Mouse (Mus musculus) midbrain, embryonic 14.5 days (tissue): ENCODE measurements at regions not wholly inside any gene's neighbourhood (a gene's known extent, or its start where the extent isn't known, plus 50 kb on each side); places are given as distances from the start of the nearest gene placed in this dataset.
A peak's percentile ranks its signal among the peaks of the same experiment; 100 is the strongest.

Experiments
- ATAC-seq: fragments of 200-750 bp; cut with Nextera tagmentation; 2 replicates; pipeline ENCODE4 v1.8.0; 2017; ENCODE audit warnings: moderate number of reproducible peaks, moderate library complexity; ENCODE audit not compliant: low FRiP score, low TSS enrichment
- DNase-seq: peaks from one replicate; pipeline ENCODE4 v3.0.0-alpha.2; 2015
- H3K27ac ChIP-seq: fragments of 300-500 bp; sonication (generic); replicated peaks from 2 replicates; pipeline ENCODE4 v1.5.1; 2014; ENCODE audit warnings: mild to moderate bottlenecking, low read depth, low read length, moderate library complexity
- H3K27me3 ChIP-seq: fragments of 300-500 bp; sonication (generic); 2 replicates; pipeline ENCODE4 v1.6.1; 2014; ENCODE audit warnings: low read length, control low read depth, mixed read lengths; ENCODE audit not compliant: control insufficient read depth, insufficient read depth
- H3K36me3 ChIP-seq: fragments of 300-500 bp; sonication (generic); 2 replicates; pipeline ENCODE4 v1.6.1; 2014; ENCODE audit warnings: low read length, control low read depth; ENCODE audit not compliant: control insufficient read depth, insufficient read depth
- H3K4me1 ChIP-seq: fragments of 300-500 bp; sonication (generic); 2 replicates; pipeline ENCODE4 v1.6.1; 2014; ENCODE audit warnings: mild to moderate bottlenecking, antibody characterized with exemption, low read length, control low read depth; ENCODE audit not compliant: control insufficient read depth, insufficient read depth
- H3K4me2 ChIP-seq: fragments of 300-500 bp; sonication (generic); 2 replicates; pipeline ENCODE4 v1.6.1; 2014; ENCODE audit warnings: mild to moderate bottlenecking, low read length, moderate library complexity
- H3K4me3 ChIP-seq: fragments of 300-500 bp; sonication (generic); replicated peaks from 2 replicates; pipeline ENCODE4 v1.5.1; 2014; ENCODE audit warnings: low read depth, low read length
- H3K9ac ChIP-seq: fragments of 300-500 bp; sonication (generic); replicated peaks from 2 replicates; pipeline ENCODE4 v1.6.1; 2014; ENCODE audit warnings: mild to moderate bottlenecking, low read length, moderate library complexity
- H3K9me3 ChIP-seq: fragments of 300-500 bp; sonication (generic); 2 replicates; pipeline ENCODE4 v1.6.1; 2016; ENCODE audit warnings: low read length, control low read depth, mixed read lengths; ENCODE audit not compliant: control insufficient read depth
- WGBS: fragments of 180-500 bp; shearing (Covaris S2); extraction: QIAGEN DNeasy Blood & Tissue Kit; methylation state at CpG from one replicate; pipeline ENCODE4 v1.1.7; 2014; 5-methylcytosine and 5-hydroxymethylcytosine counted together

GRCm38 (mm10) chr4:27130108-27130507, 783.4 kb upstream of the Manea start:
- no peak overlapping the region for H3K4me2 ChIP-seq
- H3K4me1 ChIP-seq, result no peaks in the 10 kb centered on the region
- H3K27me3 ChIP-seq, result no peaks in the 10 kb centered on the region
- no peaks in the 10 kb centered on the region for H3K9me3 ChIP-seq
- ATAC-seq, result 0 out of 2 replicates have a peak, but pooled peaks have one; percentile 31
- WGBS, result 42% methylated on average over 1 of the region's 1 CpGs
- no peaks in the 10 kb centered on the region for H3K36me3 ChIP-seq
- DNase-seq, result peak; percentile 55
- H3K9ac ChIP-seq, result no peak overlapping the region
- no peak overlapping the region for H3K4me3 ChIP-seq
- H3K27ac ChIP-seq, result no peak overlapping the region

GRCm38 (mm10) chr4:27117978-27118377, 771.3 kb upstream of the Manea start:
- Histone ChIP-seq H3K9me3 (no peaks in the 10 kb centered on the region), H3K36me3 (no peaks in the 10 kb centered on the region), H3K4me1 (no peaks in the 10 kb centered on the region), H3K9ac (no peak overlapping the region), H3K27me3 (no peaks in the 10 kb centered on the region), H3K27ac (no peak overlapping the region), H3K4me3 (no peak overlapping the region), H3K4me2 (no peak overlapping the region)
- no peak for DNase-seq
- WGBS, result 74% methylated on average over 2 of the region's 2 CpGs
- ATAC-seq, result no peak

DNA sequence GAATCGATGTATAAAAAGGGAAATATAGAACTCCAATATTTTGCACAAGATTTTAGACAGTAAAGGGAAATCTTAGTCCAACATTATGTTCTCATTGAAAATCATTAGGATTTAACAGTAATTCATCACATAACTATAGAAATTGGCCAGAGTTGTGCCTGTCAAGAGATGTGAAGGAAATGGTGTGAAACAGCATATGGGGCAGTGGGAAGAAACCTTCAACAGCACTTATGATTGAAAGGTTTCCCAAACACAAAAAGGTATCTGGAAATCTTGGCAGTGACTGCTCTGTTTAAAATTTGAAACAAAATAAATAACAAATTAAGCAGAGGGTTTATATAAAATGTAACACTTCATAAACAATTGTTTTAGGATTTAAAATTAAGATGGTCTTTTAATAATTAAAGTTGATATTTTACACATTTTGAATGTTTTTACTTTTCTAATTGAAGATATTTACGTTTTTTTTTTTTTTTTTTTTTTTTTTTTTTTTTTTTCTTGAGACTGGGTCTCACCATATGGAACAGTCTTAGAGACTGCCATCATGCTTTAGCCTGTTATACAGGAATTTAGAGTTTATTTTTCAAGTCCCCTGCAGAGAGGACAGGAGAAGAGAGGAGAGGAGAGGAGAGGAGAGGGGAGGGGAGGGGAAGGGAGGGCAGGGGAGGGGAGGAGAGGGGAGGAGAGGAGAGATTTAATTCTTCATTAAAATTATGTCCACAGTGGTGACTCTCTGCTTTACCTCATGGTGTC, 770.6 kb upstream of the Manea start:
- Histone ChIP-seq H3K9me3 (no peaks in the 10 kb centered on the region), H3K9ac (no peak overlapping the region), H3K4me3 (no peak overlapping the region), H3K4me1 (no peaks in the 10 kb centered on the region), H3K36me3 (no peaks in the 10 kb centered on the region), H3K4me2 (no peak overlapping the region), H3K27me3 (no peaks in the 10 kb centered on the region), H3K27ac (no peak overlapping the region)
- no peak for ATAC-seq
- WGBS, result 74% methylated on average over 2 of the region's 2 CpGs
- DNase-seq, result no peak

DNA sequence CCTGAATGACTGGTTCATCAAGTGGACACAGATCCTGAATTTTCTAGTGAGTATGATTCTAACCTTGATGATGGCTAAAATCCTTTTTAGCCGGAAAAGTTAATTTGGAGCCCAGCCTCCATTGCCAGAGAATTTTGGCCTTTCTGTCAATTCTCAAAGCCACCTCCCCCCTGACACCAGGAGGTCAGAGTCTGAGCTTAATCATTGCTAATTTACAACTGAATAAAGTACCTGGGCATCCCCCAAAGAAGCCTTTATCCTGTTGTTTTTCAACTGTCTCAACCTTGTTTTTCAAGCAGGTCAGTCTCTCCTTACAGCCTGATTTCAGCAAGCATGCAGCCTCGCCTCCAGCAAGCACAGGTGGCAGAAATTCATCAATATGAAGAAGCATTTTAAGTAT, 758.7 kb upstream of the Manea start:
- no peak for DNase-seq
- no peak overlapping the region for H3K4me2 ChIP-seq
- ATAC-seq, result no peak
- no peaks in the 10 kb centered on the region for H3K27me3 ChIP-seq
- no peak overlapping the region for H3K4me3 ChIP-seq
- H3K36me3 ChIP-seq, result no peaks in the 10 kb centered on the region
- H3K9me3 ChIP-seq, result no peaks in the 10 kb centered on the region
- H3K27ac ChIP-seq, result no peak overlapping the region
- no peaks in the 10 kb centered on the region for H3K4me1 ChIP-seq
- WGBS, result 86% methylated on average over 2 of the region's 2 CpGs
- H3K9ac ChIP-seq, result no peak overlapping the region

- Histone ChIP-seq H3K4me1 (no peaks in the 10 kb centered on the region), H3K9me3 (no peaks in the 10 kb centered on the region), H3K4me2 (no peak overlapping the region), H3K27me3 (no peaks in the 10 kb centered on the region), H3K36me3 (no peaks in the 10 kb centered on the region), H3K9ac (no peak overlapping the region), H3K4me3 (no peak overlapping the region), H3K27ac (no peak overlapping the region)
- 74% methylated on average over 3 of the region's 3 CpGs for WGBS
- no peak for ATAC-seq
- DNase-seq, result no peak
These were observed 749.6 kb upstream of the Manea start for GRCm38 (mm10) chr4:27096245-27096644.

- H3K9me3 ChIP-seq, result no peaks in the 10 kb centered on the region
- DNase-seq (no peak), ATAC-seq (no peak)
- H3K4me2 ChIP-seq, result no peak overlapping the region
- 91% methylated on average over 4 of the region's 4 CpGs for WGBS
- no peak overlapping the region for H3K27ac ChIP-seq
- no peaks in the 10 kb centered on the region for H3K27me3 ChIP-seq
- no peak overlapping the region for H3K4me3 ChIP-seq
- no peaks in the 10 kb centered on the region for H3K4me1 ChIP-seq
- H3K36me3 ChIP-seq, result no peaks in the 10 kb centered on the region
- H3K9ac ChIP-seq, result no peak overlapping the region
These were observed 703.3 kb upstream of the Manea start for GRCm38 (mm10) chr4:27049971-27050370.

- WGBS, result 59% methylated on average over 2 of the region's 2 CpGs
- no peak overlapping the region for H3K27ac ChIP-seq
- DNase-seq, result no peak
- H3K4me1 ChIP-seq, result no peaks in the 10 kb centered on the region
- H3K4me3 ChIP-seq, result no peak overlapping the region
- no peak overlapping the region for H3K9ac ChIP-seq
- no peak overlapping the region for H3K4me2 ChIP-seq
- ATAC-seq, result no peak
- no peaks in the 10 kb centered on the region for H3K9me3 ChIP-seq
- no peaks in the 10 kb centered on the region for H3K36me3 ChIP-seq
- H3K27me3 ChIP-seq, result no peaks in the 10 kb centered on the region
These were observed 702.5 kb upstream of the Manea start for GRCm38 (mm10) chr4:27049226-27049625.
